Mouse (Mus musculus) brain, embryonic 14.5 days (tissue): ENCODE measurements around the gene Dnmt1.

ENCODE experiments used
- CTCF ChIP-seq: fragments of 200-500 bp; IDR thresholded peaks from 2 replicates; pipeline ENCODE4 v1.5.1; 2012; ENCODE audit warnings: inconsistent platforms, mild to moderate bottlenecking, moderate library complexity, borderline replicate concordance; ENCODE audit not compliant: insufficient read depth, insufficient read length; ENCODE audit errors: extremely low read depth
- POLR2A ChIP-seq: fragments of 200-500 bp; IDR thresholded peaks from 2 replicates; pipeline ENCODE4 v1.6.1; 2012; ENCODE audit warnings: mild to moderate bottlenecking, inconsistent platforms, borderline replicate concordance; ENCODE audit not compliant: poor library complexity, insufficient read depth, insufficient read length, severe bottlenecking; ENCODE audit errors: extremely low read depth

DNA sequence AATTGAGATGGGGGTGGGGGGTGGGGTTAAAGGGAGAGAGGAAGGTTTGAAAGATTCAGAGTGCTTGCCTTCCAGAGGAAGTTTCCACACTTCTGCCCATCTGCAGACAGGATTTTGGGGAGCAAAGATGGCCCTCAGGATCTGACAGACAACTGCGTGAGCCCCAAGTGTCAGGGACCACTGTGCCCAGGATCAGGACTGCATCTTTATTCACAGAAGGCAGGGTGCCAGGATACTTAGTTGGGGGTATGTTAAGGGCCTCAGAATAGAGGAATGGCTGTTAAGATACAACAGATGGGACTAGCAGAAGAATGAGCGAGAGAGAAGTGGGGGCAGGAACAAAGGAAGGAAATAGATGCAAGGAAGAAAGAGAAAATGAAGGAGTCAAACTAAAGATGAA is 73.1 kb downstream of the Dnmt1 start:
- TF ChIP-seq POLR2A (no peak), CTCF (no peak)
